Mouse (Mus musculus) CH12.LX (cell line): ENCODE data around the gene Lonp2. TPM values are rescaled to one million over a fixed set of nuclear protein-coding genes. Genes with fewer than 3 reads are reported as not detected.

Experiments
- DNase-seq: peaks from one replicate; pipeline ENCODE4 v3.0.0-alpha.2; 2013; ENCODE audit errors: extremely low read depth
- H3K27ac ChIP-seq: 2 replicates; pipeline ENCODE4 v1.5.1; 2012; ENCODE audit warnings: low read depth, mild to moderate bottlenecking, control low read depth, moderate library complexity; ENCODE audit not compliant: insufficient read depth
- H3K27me3 ChIP-seq: replicated peaks from 2 replicates; pipeline ENCODE3; 2012; ENCODE audit warnings: inconsistent platforms
- H3K36me3 ChIP-seq, 2 experiments: replicated peaks in 1 of 2; 2 replicates each; pipeline versions ENCODE3 to v1.6.1; 2012; ENCODE audit warnings: inconsistent platforms in 1 of 2, low read length in 1 of 2, mild to moderate bottlenecking in 1 of 2, mixed read lengths in 1 of 2, moderate library complexity in 1 of 2; ENCODE audit not compliant: control insufficient read depth in 1 of 2, insufficient read depth in 1 of 2
- H3K4me1 ChIP-seq, 2 experiments: 2 replicates each; pipeline ENCODE4 v1.6.1; 2012; ENCODE audit warnings: inconsistent platforms in 1 of 2, moderate library complexity in 1 of 2; ENCODE audit not compliant: insufficient read depth in 2 of 2, control insufficient read depth in 1 of 2
- H3K4me2 ChIP-seq: 2 replicates; pipeline ENCODE4 v1.6.1; 2012; ENCODE audit warnings: low read depth, mild to moderate bottlenecking, control low read depth; ENCODE audit not compliant: poor library complexity, insufficient read depth, severe bottlenecking
- H3K4me3 ChIP-seq, 3 experiments: fragments of 150-350 bp in 1 of 3; sonication (generic) in 1 of 3; replicated peaks in 1 of 3; 2 replicates each; pipeline versions ENCODE3 to v1.5.1; 2011 to 2012; ENCODE audit warnings: low read depth in 2 of 3, low read length in 2 of 3, mild to moderate bottlenecking in 2 of 3, moderate library complexity in 2 of 3, control low read depth in 1 of 3, improper control_type of control experiment in 1 of 3, inconsistent platforms in 1 of 3, mixed read lengths in 1 of 3; ENCODE audit not compliant: poor library complexity in 1 of 3
- H3K79me2 ChIP-seq: replicated peaks from 2 replicates; pipeline ENCODE4 v1.6.1; 2012; ENCODE audit warnings: mild to moderate bottlenecking, moderate library complexity; ENCODE audit not compliant: control insufficient read depth, poor library complexity, insufficient read depth, severe bottlenecking; ENCODE audit errors: extremely low read depth
- H3K9ac ChIP-seq: 2 replicates; pipeline ENCODE4 v1.6.1; 2012; ENCODE audit warnings: low read depth, mild to moderate bottlenecking, control low read depth, moderate library complexity; ENCODE audit not compliant: insufficient read depth
- H3K9me3 ChIP-seq: replicated peaks from 2 replicates; pipeline ENCODE3; 2012; ENCODE audit warnings: low read length, inconsistent platforms, mixed read lengths
- CHD1 ChIP-seq: IDR thresholded peaks from 2 replicates; pipeline ENCODE4 v1.6.1; 2012; ENCODE audit warnings: low read depth, low read length, improper control_type of control experiment, inconsistent platforms
- CHD2 ChIP-seq: IDR thresholded peaks from 2 replicates; pipeline ENCODE4 v1.6.1; 2011; ENCODE audit warnings: low read length, improper control_type of control experiment
- ELF1 ChIP-seq: IDR thresholded peaks from 2 replicates; pipeline ENCODE4 v1.6.1; 2014; ENCODE audit warnings: low read depth, mild to moderate bottlenecking, inconsistent platforms, low read length, improper control_type of control experiment
- GABPA ChIP-seq: IDR thresholded peaks from 2 replicates; pipeline ENCODE4 v1.6.1; 2012; ENCODE audit warnings: low read depth, low read length, improper control_type of control experiment, inconsistent platforms; ENCODE audit not compliant: insufficient replicate concordance
- JUND ChIP-seq: conservative IDR thresholded peaks from 2 replicates; pipeline ENCODE4 v1.6.1; 2011; ENCODE audit warnings: low read depth, low read length, improper control_type of control experiment
- KAT2A ChIP-seq: IDR thresholded peaks from 2 replicates; pipeline ENCODE4 v1.6.1; 2012; ENCODE audit warnings: low read length, improper control_type of control experiment, inconsistent platforms; ENCODE audit not compliant: insufficient replicate concordance
- MAX ChIP-seq: IDR thresholded peaks from 2 replicates; pipeline ENCODE4 v1.6.1; 2011; ENCODE audit warnings: low read length, improper control_type of control experiment
- MAZ ChIP-seq: IDR thresholded peaks from 2 replicates; pipeline ENCODE4 v1.6.1; 2012; ENCODE audit warnings: low read depth, mild to moderate bottlenecking, inconsistent platforms, low read length, improper control_type of control experiment, moderate library complexity
- NELFE ChIP-seq: IDR thresholded peaks from 2 replicates; pipeline ENCODE4 v1.6.1; 2011; ENCODE audit warnings: low read depth, low read length, improper control_type of control experiment
- NRF1 ChIP-seq: IDR thresholded peaks from 2 replicates; pipeline ENCODE4 v1.6.1; 2014; ENCODE audit warnings: low read depth, mild to moderate bottlenecking, inconsistent platforms, low read length, improper control_type of control experiment, moderate library complexity
- RAD21 ChIP-seq: IDR thresholded peaks from 2 replicates; pipeline ENCODE4 v1.6.1; 2011; ENCODE audit warnings: low read depth, mild to moderate bottlenecking, low read length, improper control_type of control experiment, moderate library complexity
- RCOR1 ChIP-seq: conservative IDR thresholded peaks from 2 replicates; pipeline ENCODE4 v1.6.1; 2012; ENCODE audit warnings: low read depth, mild to moderate bottlenecking, inconsistent platforms, low read length, improper control_type of control experiment
- TCF12 ChIP-seq: IDR thresholded peaks from 2 replicates; pipeline ENCODE4 v1.6.1; 2014; ENCODE audit warnings: low read depth, mild to moderate bottlenecking, inconsistent platforms, low read length, improper control_type of control experiment
- ZNF384 ChIP-seq: IDR thresholded peaks from 2 replicates; pipeline ENCODE4 v1.6.1; 2012; ENCODE audit warnings: low read depth, low read length, improper control_type of control experiment, inconsistent platforms
- dilution Hi-C: fragments of 300-500 bp; cut with MboI; formaldehyde crosslinking; loops from 2 replicates; pipeline ENCODE4 v1.14.3; 2020; ENCODE audit warnings: low sequenced_read_pairs; ENCODE audit not compliant: extremely low pct_unique_long_range_greater_than_20kb, extremely low pct_ligation_motif_present
- in situ Hi-C: fragments of 300-500 bp; cut with MboI; formaldehyde crosslinking; loops from 3 replicates; pipeline ENCODE4 v1.14.3; 2019; ENCODE audit warnings: low sequenced_read_pairs, low pct_ligation_motif_present, low pct_unique_long_range_greater_than_20kb, mixed read lengths
- polyA plus RNA-seq: library from polyadenylated mRNA; unstranded; fragments of >175 nt; gene quantifications from 2 replicates; pipeline ENCODE4 v1.2.1, GENCODE M21; 2012; ENCODE audit warnings: low read depth; ENCODE audit not compliant: insufficient read length
- total RNA-seq, 2 experiments: library from RNA; depleted of rRNA; stranded (reverse); fragments of 300-350 nt in 1 of 2; fragments of >200 nt in 1 of 2; gene quantifications; 2 replicates each; pipeline ENCODE4 v1.2.3; 2012 to 2014

The Lonp2 gene
- total and polyA plus RNA-seq, 3 experiments: 25.6 to 27.8 (median 26.4) TPM

GRCm38 (mm10) chr8:86713407-86714188 is 89.8 kb downstream of the Lonp2 start:
- Histone ChIP-seq H3K27me3 (no peaks in the 10 kb centered on the region), H3K9me3 (no peaks in the 10 kb centered on the region), H3K36me3 (peaks cover 25 to 75% of the 10 kb centered on the region in 2 experiments), H3K27ac (no peak overlapping the region), H3K79me2 (no peaks in the 10 kb centered on the region), H3K4me1 (no peaks in the 10 kb centered on the region), H3K4me2 (no peak overlapping the region)
- dilution Hi-C loops: no loop called here
- TF ChIP-seq CHD1: no peak
- no peak for TF ChIP-seq RAD21
- TF ChIP-seq CHD2: no peak
- TF ChIP-seq JUND: no peak
- TF ChIP-seq RCOR1: no peak
- no peak for TF ChIP-seq ZNF384
- TF ChIP-seq ELF1: no peak
- TF ChIP-seq NELFE: no peak
- no peak for TF ChIP-seq MAZ
- TF ChIP-seq GABPA: no peak
- TF ChIP-seq KAT2A: no peak
- TF ChIP-seq, all 38 proteins: peak for 0
- Histone ChIP-seq H3K9ac (no peak overlapping the region), H3K4me3 (no peak overlapping the region)
- in situ Hi-C loops: no loop called here
- DNase-seq: no peak

- Histone ChIP-seq H3K9ac (no peak overlapping the region), H3K4me2 (no peak overlapping the region), H3K9me3 (no peaks in the 10 kb centered on the region), H3K27me3 (no peaks in the 10 kb centered on the region), H3K27ac (no peak overlapping the region), H3K4me3 (no peak overlapping the region), H3K79me2 (no peaks in the 10 kb centered on the region), H3K36me3 (peaks cover 16 to 62% of the 10 kb centered on the region in 2 experiments), H3K4me1 (peaks cover 0 to 8% of the 10 kb centered on the region in 2 experiments; a peak in 3 of 4 replicates)
- TF ChIP-seq TCF12 (no peak), NRF1 (no peak), MAX (no peak)
- no peak for DNase-seq
- dilution Hi-C loops (no loop called here), in situ Hi-C loops (no loop called here)
These were observed 94.6 kb downstream of the Lonp2 start for GRCm38 (mm10) chr8:86718332-86718994.
